Mouse (Mus musculus): ENCODE measurements around the gene Cdkl4. TPM values are rescaled to one million over a fixed set of nuclear protein-coding genes. Genes with fewer than 3 reads are reported as not detected.
"Not testable (repeated sequence)": the region's sequence is repeated elsewhere in the genome, so short reads cannot be mapped to it uniquely, and the experiment has no call there.

Cdkl4 gene
- polyA plus RNA-seq, 1 experiment from 2014 or later: 2.0 TPM

DNA sequence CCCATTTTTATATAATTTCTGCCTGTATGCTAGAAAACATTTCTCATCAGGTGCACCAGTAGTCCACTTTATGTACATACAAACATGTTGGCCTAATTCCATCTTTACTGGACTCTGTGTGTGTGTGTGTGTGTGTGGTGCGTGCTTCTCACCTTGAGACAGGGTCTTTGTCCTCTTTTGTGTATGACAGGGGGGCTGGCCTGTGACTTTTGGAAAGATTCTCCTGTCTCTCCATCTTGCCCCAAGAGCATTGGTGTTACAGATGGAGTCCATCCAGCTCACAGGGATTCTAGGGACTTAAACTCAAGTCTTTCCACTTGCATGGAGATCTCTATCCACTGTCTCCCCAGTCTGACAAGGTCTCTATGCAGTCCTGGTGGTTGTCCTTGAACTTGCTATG is 428 bp upstream of the Cdkl4 start:
- no peak overlapping the region for H3K27ac ChIP-seq (replicated peaks)
- no peak for ATAC-seq (ENCODE audit: low FRiP score, low read depth)
- peaks cover 17% of the 10 kb centered on the region for H3K36me3 ChIP-seq
- H3K4me1 ChIP-seq: peaks cover 13% of the 10 kb centered on the region
- no peak overlapping the region for H3K4me2 ChIP-seq (replicated peaks)
- no peaks in the 10 kb centered on the region for H3K27me3 ChIP-seq
- no peak overlapping the region for H3K4me3 ChIP-seq
- H3K9ac ChIP-seq (replicated peaks): no peak overlapping the region
- WGBS: 91% methylated on average over 1 of the region's 1 CpGs
- H3K9me3 ChIP-seq: no peaks in the 10 kb centered on the region

DNA sequence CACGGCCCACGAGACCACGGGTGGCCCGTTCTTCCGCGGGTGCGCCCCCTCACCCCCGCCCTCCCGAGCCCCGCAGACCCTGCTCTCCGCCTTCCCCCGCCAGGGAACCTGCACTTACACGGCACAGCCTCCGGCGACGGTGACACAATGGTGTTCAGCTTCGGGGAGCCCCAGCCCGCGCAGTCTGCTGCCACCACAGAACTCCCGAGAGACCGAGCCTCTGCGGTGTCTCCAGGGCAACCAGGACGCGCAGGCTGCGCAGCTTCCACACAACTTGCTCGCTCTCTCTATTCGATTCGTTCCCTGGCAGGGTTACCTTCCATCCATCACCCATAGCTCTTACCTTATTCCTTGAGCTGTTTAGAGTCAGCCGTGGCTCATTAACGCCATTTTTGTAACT is 399 bp downstream of the Cdkl4 start:
- Histone ChIP-seq H3K4me2 (replicated peaks) (peak overlapping the region; percentile 97), H3K27ac (replicated peaks) (no peak overlapping the region; the same call in 1 of the 2 replicates), H3K4me1 (peaks cover 13% of the 10 kb centered on the region), H3K9ac (replicated peaks) (peak overlapping the region; percentile 71), H3K27me3 (no peaks in the 10 kb centered on the region), H3K36me3 (peaks cover 10% of the 10 kb centered on the region; the same call in 1 of the 2 replicates), H3K9me3 (no peaks in the 10 kb centered on the region), H3K4me3 (peak overlapping the region; percentile 52)
- ATAC-seq (ENCODE audit: low FRiP score, low read depth): peak; percentile 92
- WGBS: under 1% methylated on average over 28 of the region's 30 CpGs

DNA sequence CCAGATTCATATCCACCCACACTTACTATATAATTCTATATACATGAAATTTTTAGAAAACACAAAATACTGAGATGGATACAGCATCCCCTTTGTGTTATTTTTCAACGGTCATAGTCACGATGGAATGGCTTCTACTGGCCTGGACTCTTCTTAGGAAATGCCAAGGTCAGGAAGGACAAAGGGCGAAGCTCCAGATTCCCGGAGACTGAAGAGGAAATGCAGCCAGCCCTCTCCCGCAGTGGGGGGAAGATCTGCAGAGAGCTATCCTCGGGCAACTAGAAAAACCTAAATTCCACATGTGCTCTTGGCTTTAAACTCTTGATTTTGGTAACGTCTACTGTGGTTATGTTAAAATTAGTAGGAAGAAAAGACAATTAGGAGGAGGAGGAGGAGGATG is 2.6 kb downstream of the Cdkl4 start:
- Histone ChIP-seq H3K4me2 (replicated peaks) (no peak overlapping the region), H3K27me3 (no peaks in the 10 kb centered on the region), H3K9ac (replicated peaks) (no peak overlapping the region), H3K9me3 (no peaks in the 10 kb centered on the region), H3K4me3 (no peak overlapping the region), H3K27ac (replicated peaks) (no peak overlapping the region), H3K4me1 (peaks cover 15% of the 10 kb centered on the region), H3K36me3 (no peaks in the 10 kb centered on the region)
- 76% methylated on average over 7 of the region's 7 CpGs for WGBS
- ATAC-seq (ENCODE audit: low FRiP score, low read depth): no peak

DNA sequence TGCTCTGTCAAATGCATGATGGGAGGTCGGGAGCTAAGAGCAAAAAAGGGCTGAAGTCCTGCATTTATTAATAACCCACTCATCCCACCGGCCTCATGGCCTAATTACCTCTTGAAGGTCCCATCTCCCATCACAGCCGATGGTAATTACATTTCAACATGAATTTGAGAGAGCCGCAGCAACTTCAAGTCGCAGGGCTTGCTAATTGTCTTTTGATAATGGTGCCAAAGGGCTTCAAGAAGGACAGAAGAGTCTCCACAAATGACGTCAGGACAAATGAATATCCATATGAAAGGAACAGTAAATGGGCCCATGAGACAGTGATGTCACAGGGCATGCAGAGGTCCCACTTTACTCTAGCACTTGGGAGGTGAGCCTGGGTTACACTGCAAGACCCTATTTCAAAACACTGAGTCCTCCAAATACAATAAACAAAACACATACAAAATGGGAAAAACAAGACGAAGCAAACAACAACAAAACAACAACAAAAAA is 3.1 kb downstream of the Cdkl4 start:
- Histone ChIP-seq H3K27me3 (no peaks in the 10 kb centered on the region), H3K4me3 (no peak overlapping the region)
- ATAC-seq (ENCODE audit: low FRiP score, low read depth): no peak

DNA sequence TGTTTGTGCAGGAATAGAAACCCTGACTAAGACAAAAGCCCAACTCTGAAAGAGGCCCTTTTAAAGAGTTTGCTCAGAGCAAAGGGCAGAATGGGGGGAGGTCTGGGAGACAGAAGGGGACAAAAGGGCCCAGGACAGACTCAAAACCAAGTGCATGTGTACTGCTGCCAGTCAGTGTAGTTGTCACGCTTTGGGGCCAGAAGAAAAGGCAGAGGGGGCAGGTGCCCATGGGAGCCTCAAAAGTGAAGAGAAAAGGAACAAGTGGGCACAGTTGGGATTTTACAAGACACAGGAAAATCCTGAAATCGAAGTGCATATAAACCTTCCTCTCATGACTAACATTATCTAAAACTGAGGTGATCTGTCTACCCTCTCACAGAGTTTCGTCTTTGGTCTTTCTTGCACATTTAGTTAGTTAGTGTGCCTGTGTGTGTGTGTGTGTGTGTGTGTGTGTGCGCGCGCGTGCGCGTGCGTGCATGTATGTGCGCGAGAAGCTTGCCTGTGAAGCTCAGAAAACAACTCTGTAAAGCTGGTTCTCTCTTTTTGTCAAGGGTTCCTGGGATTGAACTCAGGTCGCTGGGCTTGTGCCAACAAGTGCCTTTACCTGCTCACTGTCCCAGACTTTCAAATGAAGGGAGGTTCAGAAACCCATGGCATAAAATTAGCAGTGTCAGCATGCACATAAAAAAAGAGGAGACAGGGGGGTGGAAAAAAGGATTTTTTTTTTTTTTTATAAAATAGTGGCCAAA is 5.3 kb downstream of the Cdkl4 start:
- Histone ChIP-seq H3K4me3 (no peak overlapping the region), H3K4me1 (peaks cover 11% of the 10 kb centered on the region), H3K27me3 (no peaks in the 10 kb centered on the region), H3K4me2 (replicated peaks) (no peak overlapping the region), H3K27ac (replicated peaks) (no peak overlapping the region), H3K9ac (replicated peaks) (no peak overlapping the region), H3K36me3 (no peaks in the 10 kb centered on the region), H3K9me3 (no peaks in the 10 kb centered on the region)
- no peak for ATAC-seq (ENCODE audit: low FRiP score, low read depth)
- 88% methylated on average over 13 of the region's 13 CpGs for WGBS

More for the DNA sequence above, 3.1 kb downstream of the Cdkl4 start:
- no peak overlapping the region for H3K4me2 ChIP-seq (replicated peaks)
- H3K27ac ChIP-seq (replicated peaks): no peak overlapping the region
- no peaks in the 10 kb centered on the region for H3K9me3 ChIP-seq
- peaks cover 15% of the 10 kb centered on the region for H3K4me1 ChIP-seq
- WGBS: 70% methylated on average over 7 of the region's 7 CpGs
- no peaks in the 10 kb centered on the region for H3K36me3 ChIP-seq
- H3K9ac ChIP-seq (replicated peaks): no peak overlapping the region

DNA sequence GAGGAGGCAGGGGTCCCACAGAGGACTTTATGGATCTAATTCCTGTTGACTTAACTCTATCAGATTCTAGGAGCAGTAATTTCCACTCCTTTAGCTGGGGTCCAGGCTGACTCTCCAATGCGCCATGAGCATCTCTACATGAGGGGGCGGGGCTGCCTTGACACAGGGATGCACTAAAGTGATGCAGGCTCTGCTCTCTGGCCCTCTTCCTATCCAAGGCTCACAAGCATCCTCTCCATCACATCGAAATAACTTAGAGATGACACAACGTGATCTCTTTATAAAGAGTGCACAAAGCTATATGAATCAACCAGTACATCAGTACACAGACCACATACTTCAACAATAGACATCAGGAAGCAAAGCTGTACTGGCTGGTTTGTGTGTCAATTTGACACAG is 6.2 kb downstream of the Cdkl4 start:
- H3K4me2 ChIP-seq (replicated peaks): no peak overlapping the region
- no peak for ATAC-seq (ENCODE audit: low FRiP score, low read depth)
- no peak overlapping the region for H3K4me3 ChIP-seq
- H3K4me1 ChIP-seq: peaks cover 2% of the 10 kb centered on the region; the same call in 1 of the 2 replicates
- WGBS: 87% methylated on average over 4 of the region's 4 CpGs
- no peaks in the 10 kb centered on the region for H3K36me3 ChIP-seq
- no peaks in the 10 kb centered on the region for H3K27me3 ChIP-seq
- no peak overlapping the region for H3K27ac ChIP-seq (replicated peaks)
- no peak overlapping the region for H3K9ac ChIP-seq (replicated peaks)
- no peaks in the 10 kb centered on the region for H3K9me3 ChIP-seq

DNA sequence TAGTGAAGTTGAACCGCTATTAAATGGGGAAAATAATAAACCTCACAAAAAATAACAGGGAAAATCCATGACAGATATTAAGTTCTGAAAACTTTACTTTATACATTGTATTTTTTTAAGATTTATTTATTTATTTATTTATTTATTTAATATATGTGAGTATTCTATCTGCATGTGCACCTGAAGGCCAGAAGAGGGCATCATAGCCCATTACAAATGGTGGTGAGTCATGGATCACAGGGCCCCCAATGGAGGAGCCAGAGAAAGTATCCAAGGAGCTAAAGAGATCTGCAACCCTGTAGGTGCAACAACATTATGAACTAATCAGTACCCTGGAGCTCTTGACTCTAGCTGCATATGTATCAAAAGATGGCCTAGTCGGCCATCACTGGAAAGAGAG is 7.9 kb downstream of the Cdkl4 start:
- H3K4me3 ChIP-seq; H3K9me3 ChIP-seq; H3K9ac ChIP-seq (replicated peaks); H3K27me3 ChIP-seq; H3K27ac ChIP-seq (replicated peaks); ATAC-seq (ENCODE audit: low FRiP score, low read depth); H3K36me3 ChIP-seq; H3K4me1 ChIP-seq; H3K4me2 ChIP-seq (replicated peaks): not testable (repeated sequence)
- WGBS: 90% methylated on average over 1 of the region's 2 CpGs

DNA sequence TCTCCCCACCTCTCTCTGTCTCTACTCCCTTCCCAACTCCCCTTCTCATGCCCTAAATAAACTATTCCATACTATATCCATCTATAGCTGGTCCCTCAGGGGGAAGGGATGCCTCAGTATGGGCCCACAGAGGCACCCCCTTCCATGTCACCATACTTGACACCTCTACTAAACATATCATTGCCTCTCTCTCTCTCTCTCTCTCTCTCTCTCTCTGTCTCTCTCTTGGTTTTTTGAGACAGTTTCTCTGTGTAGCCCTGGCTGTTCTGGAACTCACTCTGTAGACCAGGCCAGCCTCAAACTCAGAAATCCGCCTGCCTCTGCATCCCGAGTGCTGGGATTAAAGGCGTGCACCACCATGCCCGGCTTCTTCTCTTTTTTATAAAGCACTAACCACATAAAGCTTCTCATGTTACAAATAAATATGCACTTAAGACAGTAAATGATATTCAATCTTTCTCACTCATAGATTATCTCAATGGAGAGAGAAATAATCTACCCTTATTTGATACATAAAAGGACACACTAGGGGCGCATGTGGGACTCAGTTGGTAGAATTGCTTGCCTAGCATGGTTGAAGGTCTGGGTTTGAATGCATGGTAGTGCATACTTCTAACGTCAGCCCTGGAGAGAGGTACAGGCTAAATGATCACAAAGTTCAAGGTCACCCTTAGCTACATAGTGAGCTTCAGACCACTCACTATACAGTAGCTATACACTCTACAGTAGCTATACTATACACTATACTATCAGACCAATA is 8.6 kb downstream of the Cdkl4 start:
- H3K9me3 ChIP-seq: 0 out of 2 replicates have a peak, but pooled peaks cover 4% of the 10 kb centered on the region
- no peak overlapping the region for H3K27ac ChIP-seq (replicated peaks)
- peaks cover 9% of the 10 kb centered on the region; the same call in 1 of the 2 replicates for H3K36me3 ChIP-seq
- WGBS: 90% methylated on average over 6 of the region's 6 CpGs
- ATAC-seq (ENCODE audit: low FRiP score, low read depth): no peak
- no peaks in the 10 kb centered on the region for H3K27me3 ChIP-seq
- H3K4me1 ChIP-seq: peaks cover 2% of the 10 kb centered on the region; the same call in 1 of the 2 replicates
- H3K9ac ChIP-seq (replicated peaks): no peak overlapping the region
- no peak overlapping the region for H3K4me3 ChIP-seq
- no peak overlapping the region for H3K4me2 ChIP-seq (replicated peaks)

DNA sequence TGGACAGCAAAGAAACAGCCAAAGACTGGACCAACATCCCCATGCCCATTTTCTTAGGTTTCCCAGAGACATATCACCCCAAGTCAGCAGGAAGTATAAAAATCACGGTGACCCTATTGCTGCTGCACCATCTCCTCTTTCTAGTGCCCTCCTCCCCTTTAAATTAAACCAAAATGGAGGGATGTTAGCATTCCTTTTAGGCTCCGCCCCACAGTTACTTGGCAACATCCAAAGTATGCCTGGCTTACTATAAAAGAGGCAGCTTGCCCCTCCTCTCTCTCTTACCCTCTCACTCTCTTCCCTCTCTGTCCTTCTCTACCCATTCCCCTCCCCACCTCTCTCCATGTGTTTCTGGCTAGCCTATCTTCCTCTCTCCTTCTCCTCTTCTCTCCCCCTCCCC is 9.2 kb downstream of the Cdkl4 start:
- Histone ChIP-seq H3K9me3 (0 out of 2 replicates have a peak, but pooled peaks cover 4% of the 10 kb centered on the region), H3K9ac (replicated peaks) (no peak overlapping the region), H3K27me3 (no peaks in the 10 kb centered on the region), H3K4me2 (replicated peaks) (no peak overlapping the region), H3K4me3 (no peak overlapping the region), H3K4me1 (peaks cover 2% of the 10 kb centered on the region; the same call in 1 of the 2 replicates), H3K27ac (replicated peaks) (no peak overlapping the region), H3K36me3 (peaks cover 12% of the 10 kb centered on the region)
- WGBS: 78% methylated on average over 2 of the region's 2 CpGs
- ATAC-seq (ENCODE audit: low FRiP score, low read depth): no peak

DNA sequence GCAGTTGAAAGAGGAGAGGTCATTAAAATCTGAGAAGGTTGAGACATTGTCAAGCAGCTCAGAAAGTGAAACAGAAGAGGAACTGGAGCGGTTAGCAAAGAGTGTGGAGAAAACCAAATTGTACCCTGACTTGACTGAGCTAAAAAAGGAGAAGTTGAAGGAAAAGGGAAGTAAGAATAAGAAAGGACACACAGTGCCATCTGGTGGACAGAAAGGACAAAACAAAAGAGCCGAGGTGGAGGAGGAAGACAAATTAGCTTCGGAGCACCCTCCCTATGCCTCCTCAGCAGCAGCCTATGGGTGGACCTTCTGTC is 13.0 kb downstream of the Cdkl4 start:
- Histone ChIP-seq H3K27ac (replicated peaks) (no peak overlapping the region), H3K4me1 (no peaks in the 10 kb centered on the region), H3K27me3 (no peaks in the 10 kb centered on the region), H3K4me2 (replicated peaks) (no peak overlapping the region), H3K9ac (replicated peaks) (no peak overlapping the region), H3K36me3 (peaks cover 12% of the 10 kb centered on the region), H3K4me3 (no peak overlapping the region), H3K9me3 (0 out of 2 replicates have a peak, but pooled peaks cover 4% of the 10 kb centered on the region)
- 71% methylated on average over 3 of the region's 3 CpGs for WGBS
- no peak for ATAC-seq (ENCODE audit: low FRiP score, low read depth)

DNA sequence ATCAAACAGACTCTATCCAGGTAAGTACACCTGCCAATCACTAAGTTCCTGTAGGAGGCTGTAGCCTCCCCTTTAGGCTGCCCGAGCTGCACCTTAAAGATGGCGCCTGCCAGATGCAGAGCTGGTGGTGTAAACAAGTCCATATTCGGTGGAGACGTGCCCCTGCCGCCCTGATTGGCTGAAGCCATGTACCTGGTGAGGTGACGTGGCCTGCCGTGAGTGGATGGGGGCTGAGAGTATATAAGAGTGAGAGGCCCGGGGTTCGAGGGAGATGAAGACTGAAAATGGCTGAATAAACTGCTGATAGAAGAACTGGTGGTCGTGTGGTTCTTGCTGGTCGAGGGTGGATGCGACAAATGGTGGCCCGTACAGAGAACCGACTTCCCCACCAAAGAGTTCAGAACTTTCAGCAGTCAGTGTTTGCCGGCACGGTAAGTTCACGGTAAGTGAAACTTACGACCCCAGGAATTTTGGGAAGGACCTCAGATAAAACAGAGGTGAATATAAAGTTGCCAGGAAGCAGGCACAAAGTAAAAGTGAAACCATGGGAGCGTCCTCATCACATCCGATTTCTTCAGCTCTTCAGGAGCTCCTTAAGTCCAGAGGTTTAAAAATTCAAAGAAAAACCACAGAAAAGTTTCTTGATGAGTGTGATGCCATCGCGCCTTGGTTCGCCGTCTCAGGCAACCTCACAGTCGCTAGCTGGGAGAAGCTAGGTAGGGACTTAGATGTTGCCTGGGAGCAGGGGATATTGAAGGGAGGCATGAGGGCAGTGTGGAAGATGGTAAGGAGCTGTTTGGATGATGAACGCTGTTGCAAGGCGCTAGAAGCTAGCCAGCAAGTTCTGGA is 13.6 kb downstream of the Cdkl4 start:
- H3K4me2 ChIP-seq (replicated peaks); H3K27me3 ChIP-seq; H3K9ac ChIP-seq (replicated peaks); H3K4me3 ChIP-seq; H3K4me1 ChIP-seq; ATAC-seq (ENCODE audit: low FRiP score, low read depth); H3K27ac ChIP-seq (replicated peaks); H3K9me3 ChIP-seq: not testable (repeated sequence)
- 95% methylated on average over 27 of the region's 27 CpGs for WGBS
- peaks cover 12% of the 10 kb centered on the region for H3K36me3 ChIP-seq
